ENCODE assay signal across 9 mouse cellular contexts in the genomic region with DNA sequence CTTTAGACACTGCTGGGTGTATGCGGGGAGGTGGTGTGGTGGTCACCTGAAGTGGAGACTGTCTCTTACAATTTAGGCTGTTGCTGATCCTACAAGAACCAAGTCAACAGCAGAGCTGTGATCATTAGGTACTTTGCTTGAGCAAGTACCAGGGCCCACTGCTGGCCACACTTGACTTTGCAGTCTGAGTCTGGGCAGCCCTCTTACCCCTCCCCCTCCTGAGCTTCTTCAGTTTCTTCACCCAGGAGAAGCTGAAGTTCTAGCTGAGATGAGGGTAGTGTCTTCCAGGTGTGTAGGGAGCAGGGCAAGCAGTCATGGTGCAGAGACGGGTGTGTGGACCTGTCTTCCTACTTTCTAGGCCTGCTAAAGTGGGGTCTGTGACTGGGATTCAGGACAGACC. TPM values are rescaled to one million over a fixed set of nuclear protein-coding genes. Genes with fewer than 3 reads are reported as not detected.
DNase-seq lines count a peak whose midpoint lies in the region; ATAC-seq and TF ChIP-seq lines count a peak whose summit lies in the region.
"Had no signal": no experiment of that assay in that cellular context is flagged by ENCODE, and none has a peak within 500 bp of the region (broad histone marks: within the 10 kb centered on the region; RNA-seq: fewer than 3 reads in every experiment).

No protein-coding gene starts in this region.

- TF ChIP-seq CTCF in heart, adult 2 months (IDR thresholded peaks at IDR 0.05) = peak; percentile 50
- TF ChIP-seq CTCF in stomach, postnatal 0 days (IDR thresholded peaks at IDR 0.05; ENCODE audit: low read depth) = peak; percentile 52

- H3K9ac ChIP-seq in heart, adult 2 months (ENCODE audit: low read depth, low read length) = no peak overlapping the region
- no peak overlapping the region for H3K9ac ChIP-seq in embryonic facial prominence, embryonic 15.5 days
- H3K9ac ChIP-seq in hindbrain, embryonic 16.5 days (ENCODE audit: low read depth, low read length) = no peak overlapping the region
- no peak overlapping the region for H3K9ac ChIP-seq in stomach, postnatal 0 days (ENCODE audit: low read length)

- peak in 1 of 2 experiments; percentile 11 for DNase-seq in heart, adult 2 months
- DNase-seq in heart, embryonic 10.5 days (ENCODE audit: low spot score) = no peak
- DNase-seq in adipocyte (ENCODE audit: low spot score) = peak; percentile 16
- peak; percentile 33 to 34 for DNase-seq in left cerebral cortex, adult 18-20 months (ENCODE audit: low spot score in 2 of 2)
- DNase-seq in stomach, postnatal 0 days (ENCODE audit: low spot score) = peak; percentile 50

- H3K27me3 ChIP-seq in heart, adult 2 months (ENCODE audit: control insufficient read depth, insufficient read depth, low read length) = no peaks in the 10 kb centered on the region
- no peaks in the 10 kb centered on the region for H3K27me3 ChIP-seq in heart, embryonic 10.5 days (ENCODE audit: insufficient read depth, poor library complexity, severe bottlenecking)
- H3K27me3 ChIP-seq in embryonic facial prominence, embryonic 15.5 days = no peaks in the 10 kb centered on the region
- no peaks in the 10 kb centered on the region for H3K27me3 ChIP-seq in hindbrain, embryonic 16.5 days (replicated peaks; ENCODE audit: control insufficient read depth, insufficient read depth, low read length)
- no peaks in the 10 kb centered on the region for H3K27me3 ChIP-seq in stomach, postnatal 0 days (ENCODE audit: control insufficient read depth, insufficient read depth, low read length)

- no peaks in the 10 kb centered on the region for H3K9me3 ChIP-seq in heart, embryonic 10.5 days
- no peaks in the 10 kb centered on the region for H3K9me3 ChIP-seq in embryonic facial prominence, embryonic 15.5 days (replicated peaks)
- H3K9me3 ChIP-seq in hindbrain, embryonic 16.5 days (ENCODE audit: control insufficient read depth, low read length) = no peaks in the 10 kb centered on the region
- no peaks in the 10 kb centered on the region for H3K9me3 ChIP-seq in stomach, postnatal 0 days (ENCODE audit: control insufficient read depth, low read length)

- 87% methylated on average over 2 of the region's 2 CpGs for WGBS in heart, adult 2 months
- WGBS in heart, embryonic 10.5 days = 58% methylated on average over 2 of the region's 2 CpGs
- WGBS in embryonic facial prominence, embryonic 15.5 days = 76% methylated on average over 2 of the region's 2 CpGs
- 69% methylated on average over 2 of the region's 2 CpGs for WGBS in hindbrain, embryonic 16.5 days
- 84% methylated on average over 2 of the region's 2 CpGs for WGBS in stomach, postnatal 0 days

- H3K36me3 ChIP-seq in heart, adult 2 months (ENCODE audit: control insufficient read depth, insufficient read depth, low read length) = no peaks in the 10 kb centered on the region
- no peaks in the 10 kb centered on the region for H3K36me3 ChIP-seq in heart, embryonic 10.5 days
- H3K36me3 ChIP-seq in embryonic facial prominence, embryonic 15.5 days = no peaks in the 10 kb centered on the region
- H3K36me3 ChIP-seq in hindbrain, embryonic 16.5 days (ENCODE audit: control insufficient read depth, insufficient read depth, low read length) = no peaks in the 10 kb centered on the region
- no peaks in the 10 kb centered on the region for H3K36me3 ChIP-seq in stomach, postnatal 0 days (ENCODE audit: control insufficient read depth, insufficient read depth, low read length)

- no peak overlapping the region for H3K4me3 ChIP-seq in heart, adult 2 months
- no peak overlapping the region for H3K4me3 ChIP-seq in heart, embryonic 10.5 days
- no peak overlapping the region for H3K4me3 ChIP-seq in embryonic facial prominence, embryonic 15.5 days (replicated peaks)
- peak overlapping the region; percentile 33 for H3K4me3 ChIP-seq in hindbrain, embryonic 16.5 days (ENCODE audit: low read length)
- no peak overlapping the region for H3K4me3 ChIP-seq in stomach, postnatal 0 days (ENCODE audit: low read depth, low read length)

- no peak for ATAC-seq in embryonic facial prominence, embryonic 15.5 days (ENCODE audit: insufficient number of reproducible peaks, low FRiP score, low TSS enrichment, low read depth)
- no peak for ATAC-seq in hindbrain, embryonic 16.5 days
- peak; percentile 40; the same call in 1 of the 2 replicates for ATAC-seq in monocyte, adult 5-6 weeks (replicated peaks; ENCODE audit: insufficient number of reproducible peaks, low FRiP score, low TSS enrichment, poor library complexity, severe bottlenecking)
- ATAC-seq in stomach, postnatal 0 days (ENCODE audit: low FRiP score, low TSS enrichment) = no peak

- no peak overlapping the region for H3K27ac ChIP-seq in heart, adult 2 months
- no peak overlapping the region for H3K27ac ChIP-seq in heart, embryonic 10.5 days
- no peak overlapping the region for H3K27ac ChIP-seq in embryonic facial prominence, embryonic 15.5 days (replicated peaks)
- no peak overlapping the region for H3K27ac ChIP-seq in hindbrain, embryonic 16.5 days (ENCODE audit: low read depth, low read length)
- no peak overlapping the region for H3K27ac ChIP-seq in stomach, postnatal 0 days (replicated peaks)

- intact Hi-C loops in heart, adult 2 months (cut with DNase I) = loop anchor here (2.0 kb wide), 1 partner anchor 43 kb away; no protein-coding TSS in a partner anchor

- H3K79me2 ChIP-seq in heart, adult 2 months (replicated peaks; ENCODE audit: control insufficient read depth, insufficient read depth, low read length) = no peaks in the 10 kb centered on the region

- peaks cover 3% of the 10 kb centered on the region for H3K4me1 ChIP-seq in heart, adult 2 months (ENCODE audit: control insufficient read depth, insufficient read depth, low read length)
- H3K4me1 ChIP-seq in heart, embryonic 10.5 days = 0 out of 2 replicates have a peak, but pooled peaks cover 9% of the 10 kb centered on the region
- peaks cover 12% of the 10 kb centered on the region for H3K4me1 ChIP-seq in embryonic facial prominence, embryonic 15.5 days
- peaks cover 16% of the 10 kb centered on the region for H3K4me1 ChIP-seq in hindbrain, embryonic 16.5 days (ENCODE audit: control insufficient read depth, insufficient read depth, low read depth, low read length)
- no peaks in the 10 kb centered on the region for H3K4me1 ChIP-seq in stomach, postnatal 0 days (replicated peaks; ENCODE audit: control insufficient read depth, insufficient read depth)

- no peak for TF ChIP-seq EP300 in heart, adult 2 months (IDR thresholded peaks at IDR 0.05; ENCODE audit: insufficient read depth, low read depth, low read length)
- no peak for TF ChIP-seq EP300 in stomach, postnatal 0 days (optimal IDR thresholded peaks at IDR 0.05)

- TF ChIP-seq POLR2A in heart, adult 2 months (IDR thresholded peaks at IDR 0.05; ENCODE audit: insufficient read depth, low read depth, low read length) = no peak

- H3K4me2 ChIP-seq in embryonic facial prominence, embryonic 15.5 days (replicated peaks) = peak overlapping the region; percentile 22; the same call in 1 of the 2 replicates
- peak overlapping the region; percentile 59 for H3K4me2 ChIP-seq in hindbrain, embryonic 16.5 days (ENCODE audit: low read length)
- H3K4me2 ChIP-seq in stomach, postnatal 0 days (replicated peaks; ENCODE audit: low read depth) = no peak overlapping the region

RNA-seq across cellular contexts. Expression of gene Bmyc, which starts 1.6 kb away (rescaled TPM):
- total RNA-seq in heart, adult 2 months (2021) = 10 to 100 TPM; 12.7 to 14.8 TPM
- polyA plus RNA-seq in heart, adult 2 months (2012; rRNA removed) = 11.9 and 21.2 TPM in 2 replicates
- polyA plus RNA-seq in heart, embryonic 10.5 days (2016; fragmentation: Nextera tagmentation; extraction: Ambion mirVana) = 53.4 and 65.8 TPM in 2 replicates
- polyA plus RNA-seq in embryonic facial prominence, embryonic 15.5 days (2015; fragmentation: Nextera tagmentation; extraction: Ambion mirVana) = 91.8 and 93.2 TPM in 2 replicates
- 164 and 182 TPM in 2 replicates for polyA plus RNA-seq in hindbrain, embryonic 16.5 days (2015; fragmentation: Nextera tagmentation; extraction: Ambion mirVana)
- 10 to 100 TPM; 89.7 to 94.0 TPM for total RNA-seq in left cerebral cortex, adult 18-20 months (2021)
- 1.5 to 4.4 TPM (median 3.9 TPM) in 3 replicates for total RNA-seq in monocyte, adult 5-6 weeks (2017)
- polyA plus RNA-seq in stomach, postnatal 0 days (2015; fragmentation: Nextera tagmentation; extraction: Ambion mirVana) = 53.9 and 55.6 TPM in 2 replicates
- total RNA-seq: MEL had no signal

RNA-seq across cellular contexts. Expression of gene Obp2a, which starts 8.3 kb away (rescaled TPM):
- not detected for total RNA-seq in heart, adult 2 months (2021)
- polyA plus RNA-seq in heart, adult 2 months (2012; rRNA removed) = not detected in 2 replicates
- not detected in 2 replicates for polyA plus RNA-seq in heart, embryonic 10.5 days (2016; fragmentation: Nextera tagmentation; extraction: Ambion mirVana)
- not detected in 2 replicates for polyA plus RNA-seq in embryonic facial prominence, embryonic 15.5 days (2015; fragmentation: Nextera tagmentation; extraction: Ambion mirVana)
- polyA plus RNA-seq in hindbrain, embryonic 16.5 days (2015; fragmentation: Nextera tagmentation; extraction: Ambion mirVana) = not detected in 2 replicates
- total RNA-seq in left cerebral cortex, adult 18-20 months (2021) = not detected
- total RNA-seq in monocyte, adult 5-6 weeks (2017) = not detected in 3 replicates
- polyA plus RNA-seq in stomach, postnatal 0 days (2015; fragmentation: Nextera tagmentation; extraction: Ambion mirVana) = 0.39 TPM in 1 of 2 replicates, not detected in the other
- total RNA-seq: MEL had no signal

RNA-seq across cellular contexts. Expression of gene Lcn10, which starts 25.6 kb away (rescaled TPM):
- total RNA-seq in heart, adult 2 months (2021) = not detected
- polyA plus RNA-seq in heart, adult 2 months (2012; rRNA removed) = not detected in 2 replicates
- polyA plus RNA-seq in heart, embryonic 10.5 days (2016; fragmentation: Nextera tagmentation; extraction: Ambion mirVana) = not detected in 2 replicates
- not detected in 2 replicates for polyA plus RNA-seq in embryonic facial prominence, embryonic 15.5 days (2015; fragmentation: Nextera tagmentation; extraction: Ambion mirVana)
- polyA plus RNA-seq in hindbrain, embryonic 16.5 days (2015; fragmentation: Nextera tagmentation; extraction: Ambion mirVana) = not detected in 2 replicates
- not detected for total RNA-seq in left cerebral cortex, adult 18-20 months (2021)
- not detected in 3 replicates for total RNA-seq in monocyte, adult 5-6 weeks (2017)
- not detected in 2 replicates for polyA plus RNA-seq in stomach, postnatal 0 days (2015; fragmentation: Nextera tagmentation; extraction: Ambion mirVana)
- total RNA-seq: MEL had no signal

RNA-seq across cellular contexts. Expression of gene Obp2b, which starts 28.7 kb away (rescaled TPM):
- total RNA-seq in heart, adult 2 months (2021) = not detected
- not detected in 2 replicates for polyA plus RNA-seq in heart, adult 2 months (2012; rRNA removed)
- not detected in 2 replicates for polyA plus RNA-seq in heart, embryonic 10.5 days (2016; fragmentation: Nextera tagmentation; extraction: Ambion mirVana)
- not detected in 2 replicates for polyA plus RNA-seq in embryonic facial prominence, embryonic 15.5 days (2015; fragmentation: Nextera tagmentation; extraction: Ambion mirVana)
- polyA plus RNA-seq in hindbrain, embryonic 16.5 days (2015; fragmentation: Nextera tagmentation; extraction: Ambion mirVana) = not detected in 2 replicates
- not detected for total RNA-seq in left cerebral cortex, adult 18-20 months (2021)
- not detected in 3 replicates for total RNA-seq in monocyte, adult 5-6 weeks (2017)
- polyA plus RNA-seq in stomach, postnatal 0 days (2015; fragmentation: Nextera tagmentation; extraction: Ambion mirVana) = not detected in 2 replicates
- total RNA-seq: MEL had no signal

RNA-seq across cellular contexts. Expression of gene Lcn6, which starts 31.5 kb away (rescaled TPM):
- total RNA-seq in heart, adult 2 months (2021) = not detected
- not detected in 2 replicates for polyA plus RNA-seq in heart, adult 2 months (2012; rRNA removed)
- not detected in 2 replicates for polyA plus RNA-seq in heart, embryonic 10.5 days (2016; fragmentation: Nextera tagmentation; extraction: Ambion mirVana)
- polyA plus RNA-seq in embryonic facial prominence, embryonic 15.5 days (2015; fragmentation: Nextera tagmentation; extraction: Ambion mirVana) = not detected in 2 replicates
- not detected in 2 replicates for polyA plus RNA-seq in hindbrain, embryonic 16.5 days (2015; fragmentation: Nextera tagmentation; extraction: Ambion mirVana)
- total RNA-seq in left cerebral cortex, adult 18-20 months (2021) = not detected
- total RNA-seq in monocyte, adult 5-6 weeks (2017) = not detected in 3 replicates
- not detected in 2 replicates for polyA plus RNA-seq in stomach, postnatal 0 days (2015; fragmentation: Nextera tagmentation; extraction: Ambion mirVana)
- total RNA-seq: MEL had no signal
